Mouse (Mus musculus) thymus, adult 2 months (tissue): Measurements from ENCODE around the gene Babam2.

ENCODE experiments used
- CTCF ChIP-seq: fragments of 200-500 bp; IDR thresholded peaks from 2 replicates; pipeline ENCODE4 v1.5.1; 2012; ENCODE audit warnings: mild to moderate bottlenecking, control low read depth, low read length, moderate library complexity, borderline replicate concordance; ENCODE audit not compliant: control insufficient read depth, poor library complexity, insufficient read depth; ENCODE audit errors: extremely low read depth
- POLR2A ChIP-seq: fragments of 200-500 bp; IDR thresholded peaks from 2 replicates; pipeline ENCODE4 v1.6.1; 2012; ENCODE audit warnings: mild to moderate bottlenecking, low read length, control low read depth, moderate library complexity; ENCODE audit not compliant: control insufficient read depth, poor library complexity, insufficient read depth; ENCODE audit errors: extremely low read depth

- no peak for TF ChIP-seq CTCF
- no peak for TF ChIP-seq POLR2A
Observed at GRCm38 (mm10) chr5:31884962-31885361, 187.5 kb downstream of the Babam2 start.
